Mouse (Mus musculus) ES-Bruce4 (cell line): ENCODE results near the gene Satb2.

Source experiments
- CTCF ChIP-seq: IDR thresholded peaks from one replicate; pipeline ENCODE4 v1.8.1; 2011; ENCODE audit warnings: low read depth, low read length
- EP300 ChIP-seq: IDR thresholded peaks from 2 replicates; pipeline ENCODE4 v1.6.1; 2011; ENCODE audit warnings: low read depth, low read length; ENCODE audit not compliant: insufficient read depth
- POLR2A ChIP-seq: IDR thresholded peaks from one replicate; pipeline ENCODE4 v1.8.1; 2011; ENCODE audit warnings: low read length; ENCODE audit not compliant: insufficient read depth

DNA sequence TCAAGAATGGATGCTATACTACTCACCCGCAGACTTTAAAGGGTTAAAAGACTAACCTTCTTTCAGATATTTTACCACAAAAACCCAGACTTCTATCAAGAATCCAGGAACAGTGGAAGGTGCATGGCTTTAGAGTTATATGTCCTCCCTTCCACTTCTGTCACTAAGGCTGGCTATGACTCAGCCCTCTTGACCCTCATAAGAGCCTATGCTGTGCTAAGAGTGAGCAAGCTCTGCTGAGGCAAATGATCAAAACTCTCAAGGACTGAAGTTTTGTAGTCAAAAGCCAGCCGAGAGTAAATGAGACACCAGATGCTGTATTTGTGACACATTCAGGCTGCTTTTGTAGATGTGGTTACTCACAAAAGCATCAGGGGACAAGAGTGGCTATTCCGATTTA is 81.8 kb downstream of the Satb2 start:
- no peak for TF ChIP-seq EP300
- TF ChIP-seq POLR2A = no peak
- TF ChIP-seq CTCF = no peak
